Mouse (Mus musculus) E14TG2a.4 (cell line): ENCODE measurements at regions not wholly inside any gene's neighbourhood (a gene's known extent, or its start where the extent isn't known, plus 50 kb on each side); places are given as distances from the start of the nearest gene placed in this dataset.

Experiments
- CTCF ChIP-seq: conservative IDR thresholded peaks from 2 replicates; pipeline ENCODE4 v1.5.1; 2014; ENCODE audit warnings: low read length
- NANOG ChIP-seq: IDR thresholded peaks from 2 replicates; pipeline ENCODE4 v1.6.1; 2014; ENCODE audit warnings: borderline replicate concordance, low read length, mixed read lengths
- POU5F1 ChIP-seq: IDR thresholded peaks from 2 replicates; pipeline ENCODE4 v1.6.1; 2014; ENCODE audit warnings: low read length, borderline replicate concordance

DNA sequence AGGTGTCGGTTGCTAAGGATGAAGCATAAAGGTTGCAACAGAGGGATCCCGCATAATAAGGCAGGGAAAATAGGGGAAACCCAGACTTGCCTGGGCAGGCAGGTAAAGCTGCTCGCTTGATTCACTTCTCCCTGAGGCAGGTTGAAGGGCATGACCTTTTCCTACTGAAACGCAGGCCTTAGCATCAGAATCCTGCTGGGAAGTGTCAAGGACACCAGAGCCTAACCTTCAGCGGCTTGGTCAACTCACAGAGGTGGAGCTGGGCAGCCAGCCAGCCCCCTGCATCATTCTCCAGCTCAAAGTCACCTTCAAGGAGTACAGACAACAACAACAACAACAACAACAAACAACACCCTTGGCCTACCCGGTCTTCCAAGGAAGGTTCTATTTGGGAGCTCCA, 52.8 kb upstream of the Laptm4a start:
- TF ChIP-seq CTCF = no peak
- no peak for TF ChIP-seq NANOG
- no peak for TF ChIP-seq POU5F1
